Mouse (Mus musculus) kidney, adult 2 months (tissue): Measurements from ENCODE around the gene Adnp. TPM values are rescaled to one million over a fixed set of nuclear protein-coding genes. Genes with fewer than 3 reads are reported as not detected.

Source experiments
- DNase-seq: peaks from one replicate; pipeline ENCODE4 v3.0.0; 2021
- H3K27ac ChIP-seq: fragments of 200-500 bp; 2 replicates; pipeline ENCODE4 v1.5.1; 2012; ENCODE audit warnings: low read depth, low read length, control low read depth, inconsistent platforms; ENCODE audit not compliant: insufficient read depth
- H3K27me3 ChIP-seq: fragments of 200-500 bp; replicated peaks from 2 replicates; pipeline ENCODE4 v1.6.1; 2012; ENCODE audit warnings: mild to moderate bottlenecking, moderate library complexity, low read length, inconsistent platforms; ENCODE audit not compliant: control insufficient read depth, insufficient read depth
- H3K36me3 ChIP-seq: fragments of 200-500 bp; 2 replicates; pipeline ENCODE4 v1.6.1; 2012; ENCODE audit warnings: mild to moderate bottlenecking, moderate library complexity, low read length, inconsistent platforms; ENCODE audit not compliant: control insufficient read depth, insufficient read depth
- H3K4me1 ChIP-seq: fragments of 200-500 bp; 2 replicates; pipeline ENCODE4 v1.6.1; 2011; ENCODE audit warnings: low read length; ENCODE audit not compliant: control insufficient read depth, insufficient read depth
- H3K4me3 ChIP-seq: fragments of 200-500 bp; 2 replicates; pipeline ENCODE4 v1.5.1; 2011; ENCODE audit warnings: mild to moderate bottlenecking, low read depth, low read length, control low read depth; ENCODE audit not compliant: insufficient read depth
- CTCF ChIP-seq: fragments of 200-500 bp; conservative IDR thresholded peaks from 2 replicates; pipeline ENCODE4 v1.5.1; 2011; ENCODE audit warnings: low read depth, mild to moderate bottlenecking, control low read depth, low read length, moderate library complexity, mixed read lengths; ENCODE audit not compliant: insufficient read depth, insufficient read length
- POLR2A ChIP-seq: fragments of 200-500 bp; IDR thresholded peaks from one replicate; pipeline ENCODE4 v1.6.1; 2011; ENCODE audit warnings: low read depth, low read length, control low read depth
- WGBS: fragments of 180-500 bp; shearing (Covaris S2); methylation state at CpG from one replicate; pipeline ENCODE4 v1.1.7; 2018; 5-methylcytosine and 5-hydroxymethylcytosine counted together
- polyA plus RNA-seq: library from polyadenylated mRNA; depleted of rRNA; stranded (reverse); fragments of >200 nt; gene quantifications from 2 replicates; pipeline ENCODE4 v1.2.3, GENCODE M21; 2012

Adnp gene
- polyA plus RNA-seq, 1 experiment: 14.9 TPM

DNA sequence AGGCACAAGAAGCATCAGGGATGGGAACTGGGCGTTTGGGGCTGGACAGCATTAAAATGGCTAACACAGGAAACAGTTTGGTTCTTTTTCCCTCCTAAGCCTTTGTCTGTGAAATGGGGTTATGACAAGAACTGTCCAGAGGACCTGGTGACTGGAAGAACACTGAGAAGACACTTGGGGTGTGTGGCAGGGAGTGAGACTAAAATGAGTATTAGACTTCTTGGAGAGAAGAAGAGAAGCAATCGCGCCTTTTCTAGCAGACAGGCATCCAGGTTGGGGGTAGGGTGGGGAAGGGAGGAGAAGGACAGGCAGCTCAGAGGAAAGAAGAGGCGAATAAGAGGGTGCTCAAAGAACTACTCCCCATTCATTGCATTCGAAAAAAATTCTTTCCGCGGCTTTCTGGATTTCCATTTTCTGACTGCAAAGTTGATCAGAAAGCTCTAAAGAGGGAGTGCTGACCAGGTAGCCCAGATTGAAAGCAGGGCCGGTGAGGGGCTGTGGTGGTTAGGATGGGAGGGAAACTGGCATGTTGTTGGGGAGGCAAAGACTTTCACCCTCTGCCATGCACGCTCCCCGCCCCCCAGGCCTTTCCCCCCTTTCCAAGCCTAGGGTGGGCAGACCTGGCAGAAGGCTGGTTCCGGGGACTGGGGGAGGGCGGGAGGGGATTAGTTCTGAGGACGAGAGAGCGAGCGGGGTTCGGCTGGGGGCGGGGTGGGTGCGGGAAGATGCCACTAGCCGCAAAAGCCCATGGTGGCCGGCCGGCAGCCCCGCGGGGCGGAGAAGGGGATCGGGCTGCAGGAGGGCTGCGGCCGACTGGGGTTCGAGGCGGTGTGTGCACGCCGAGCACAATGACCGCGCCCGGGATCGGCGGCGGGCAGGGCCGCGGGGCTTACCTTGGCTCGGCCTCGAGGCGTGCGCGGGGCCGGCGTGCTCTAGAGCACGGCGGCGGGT is 956 bp downstream of the Adnp start:
- DNase-seq: no peak
- H3K27ac ChIP-seq: peak overlapping the region; percentile 92
- H3K4me1 ChIP-seq: peaks cover 18% of the 10 kb centered on the region
- TF ChIP-seq CTCF: no peak
- TF ChIP-seq POLR2A: no peak
- H3K4me3 ChIP-seq: peak overlapping the region; percentile 97
- H3K36me3 ChIP-seq: peaks cover 3% of the 10 kb centered on the region; the same call in 1 of the 2 replicates
- WGBS: 2% methylated on average over 46 of the region's 49 CpGs
- H3K27me3 ChIP-seq: no peaks in the 10 kb centered on the region

DNA sequence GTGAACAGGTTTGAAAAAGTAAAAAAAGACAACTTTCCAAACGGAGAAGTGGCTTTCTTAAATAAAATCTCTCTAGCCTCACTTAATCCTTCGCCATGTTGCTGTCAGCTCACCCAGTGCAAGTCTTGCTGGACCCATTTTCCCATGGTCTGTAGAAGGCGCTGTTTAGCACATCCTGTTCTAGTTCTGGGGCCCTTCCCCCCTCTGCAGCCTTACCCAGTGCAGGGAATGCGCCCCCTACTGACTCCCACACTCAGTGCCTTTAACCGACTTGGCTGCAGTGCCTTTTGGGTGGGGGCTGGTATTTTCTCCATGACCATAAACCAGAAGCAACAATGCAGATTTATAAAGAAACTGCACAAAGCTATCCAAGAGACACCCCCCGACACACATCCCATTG is 1.6 kb downstream of the Adnp start:
- DNase-seq: peak; percentile 91
- peaks cover 25% of the 10 kb centered on the region for H3K4me1 ChIP-seq
- TF ChIP-seq CTCF (peak; percentile 98), POLR2A (no peak)
- peaks cover 2% of the 10 kb centered on the region; the same call in 1 of the 2 replicates for H3K36me3 ChIP-seq
- peak overlapping the region; percentile 57 for H3K27ac ChIP-seq
- peak overlapping the region; percentile 97 for H3K4me3 ChIP-seq
- H3K27me3 ChIP-seq: no peaks in the 10 kb centered on the region
- WGBS: 2% methylated on average over 6 of the region's 6 CpGs

DNA sequence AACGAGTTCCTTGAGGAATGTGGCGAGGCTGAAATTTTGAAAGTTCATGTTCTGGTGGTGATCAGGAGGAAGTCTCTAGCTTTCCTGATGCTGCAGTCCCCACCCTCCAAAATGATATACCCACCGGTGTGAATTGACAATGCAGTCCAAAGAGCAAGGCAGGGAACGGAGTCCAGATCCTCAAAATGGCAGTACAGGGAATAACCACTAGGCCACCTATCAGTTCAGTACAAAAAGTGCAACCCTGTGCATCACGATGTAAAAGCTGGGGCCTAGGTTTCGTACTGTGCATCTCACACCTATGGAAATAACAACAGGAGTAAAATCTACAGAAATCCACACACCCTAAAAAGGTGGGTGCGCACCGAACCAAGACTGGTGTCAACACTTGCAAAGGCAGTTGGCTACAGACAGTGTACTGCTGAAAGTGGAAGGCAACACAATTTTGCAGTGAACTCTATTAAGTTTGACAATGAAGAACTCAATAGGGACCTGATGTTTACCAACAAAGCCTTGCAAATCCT is 2.4 kb downstream of the Adnp start:
- no peak for DNase-seq
- Histone ChIP-seq H3K36me3 (peaks cover 2% of the 10 kb centered on the region; the same call in 1 of the 2 replicates), H3K4me1 (peaks cover 30% of the 10 kb centered on the region), H3K27ac (no peak overlapping the region), H3K27me3 (no peaks in the 10 kb centered on the region), H3K4me3 (no peak overlapping the region)
- no peak for TF ChIP-seq POLR2A
- TF ChIP-seq CTCF: no peak
- 49% methylated on average over 8 of the region's 8 CpGs for WGBS

DNA sequence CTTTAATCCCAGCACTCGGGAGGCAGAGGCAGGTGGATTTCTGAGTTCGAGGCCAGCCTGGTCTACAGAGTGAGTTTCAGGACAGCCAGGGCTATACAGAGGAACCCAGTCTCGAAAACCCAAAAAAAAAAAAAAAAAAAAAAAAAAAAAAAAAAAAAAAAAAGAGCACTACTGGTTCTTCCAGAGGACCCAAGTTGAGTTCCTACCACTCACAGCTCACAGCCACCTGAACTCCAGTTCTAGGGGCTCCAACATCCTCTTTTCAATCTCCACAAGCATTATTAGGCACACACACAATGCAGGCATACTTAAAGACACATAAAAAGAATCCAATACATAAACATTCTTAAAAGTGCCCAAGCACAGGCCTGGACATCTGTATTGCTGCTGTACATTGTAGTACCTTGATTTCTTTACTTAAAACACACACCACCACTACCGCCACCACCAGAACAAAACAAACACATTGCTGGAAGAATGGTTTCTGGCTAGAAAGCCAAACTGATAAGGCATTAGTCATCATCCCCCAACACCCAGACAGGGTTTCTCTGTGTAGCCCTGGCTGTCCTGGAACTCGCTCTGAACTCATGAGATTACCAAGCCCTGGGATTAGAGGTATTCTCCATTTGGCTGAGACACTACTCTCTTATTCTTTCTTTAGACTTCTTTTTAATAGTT is 6.8 kb downstream of the Adnp start:
- no peak for DNase-seq
- peaks cover 47% of the 10 kb centered on the region for H3K4me1 ChIP-seq
- no peak overlapping the region for H3K27ac ChIP-seq
- no peaks in the 10 kb centered on the region for H3K27me3 ChIP-seq
- TF ChIP-seq POLR2A: no peak
- no peak for TF ChIP-seq CTCF
- no peak overlapping the region for H3K4me3 ChIP-seq
- WGBS: 62% methylated on average over 4 of the region's 5 CpGs
- peaks cover 5% of the 10 kb centered on the region; the same call in 1 of the 2 replicates for H3K36me3 ChIP-seq

DNA sequence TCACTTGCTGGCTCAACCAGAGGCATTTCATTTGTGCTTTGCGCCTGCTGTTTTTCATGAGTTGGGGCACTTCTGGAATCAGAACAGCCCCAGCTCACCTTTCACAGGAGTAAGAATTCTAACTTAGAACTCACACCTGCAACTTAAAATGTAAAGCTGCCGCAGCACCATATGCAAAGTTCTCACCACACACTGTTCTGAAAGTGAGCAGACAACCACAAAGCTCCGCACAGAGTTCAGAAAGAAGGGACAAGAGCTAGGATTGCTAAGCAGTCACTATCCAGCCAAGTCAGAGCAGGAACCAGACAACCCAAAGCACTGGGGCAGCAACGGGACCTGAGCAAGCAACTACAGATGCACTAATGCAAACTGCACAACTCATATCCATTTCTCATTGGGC is 7.4 kb downstream of the Adnp start:
- Histone ChIP-seq H3K27ac (peak overlapping the region; percentile 0; the same call in 1 of the 2 replicates), H3K4me3 (no peak overlapping the region), H3K27me3 (no peaks in the 10 kb centered on the region), H3K4me1 (peaks cover 41% of the 10 kb centered on the region), H3K36me3 (peaks cover 4% of the 10 kb centered on the region; the same call in 1 of the 2 replicates)
- DNase-seq: no peak
- TF ChIP-seq POLR2A: no peak
- no peak for TF ChIP-seq CTCF
- WGBS: 47% methylated on average over 4 of the region's 4 CpGs

DNA sequence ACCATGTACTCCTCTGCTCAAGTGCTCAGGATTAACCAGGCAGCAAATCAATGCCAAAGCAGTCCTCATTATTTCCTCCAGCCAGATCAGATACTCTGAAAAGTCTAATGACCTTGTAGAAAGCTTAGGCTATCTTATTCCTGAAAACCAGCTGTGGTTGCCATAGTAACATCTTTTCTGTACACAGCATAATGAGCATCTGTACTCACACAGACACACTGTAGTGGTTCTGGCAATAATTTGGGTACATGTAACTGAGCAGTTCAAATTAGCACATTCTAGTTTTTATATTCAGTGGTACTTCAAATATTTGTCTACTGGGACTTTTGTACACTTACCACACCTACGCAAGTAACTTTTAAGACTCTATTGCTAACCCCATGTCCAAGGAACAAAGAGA is 8.5 kb downstream of the Adnp start:
- WGBS: 68% methylated on average over 1 of the region's 1 CpGs
- Histone ChIP-seq H3K36me3 (peaks cover 3% of the 10 kb centered on the region; the same call in 1 of the 2 replicates), H3K4me1 (peaks cover 42% of the 10 kb centered on the region), H3K27me3 (no peaks in the 10 kb centered on the region), H3K4me3 (no peak overlapping the region), H3K27ac (no peak overlapping the region)
- TF ChIP-seq CTCF (no peak), POLR2A (no peak)
- DNase-seq: no peak
